Mouse (Mus musculus): ENCODE results near the gene Rnf220.

- no peak for TF ChIP-seq CTCF (conservative IDR thresholded peaks at IDR 0.05; ENCODE audit: low read length)
- TF ChIP-seq POU5F1 (IDR thresholded peaks at IDR 0.05; ENCODE audit: borderline replicate concordance, low read length) = no peak
Measured at GRCm38 (mm10) chr4:117262987-117263386, 233.9 kb downstream of the Rnf220 start.
